ENCODE assay signal across 8 mouse cellular contexts in genomic region chr8:84200126-84200555, GRCm38 (mm10). TPM values are rescaled to one million over a fixed set of nuclear protein-coding genes. Genes with fewer than 3 reads are reported as not detected.
A peak's percentile ranks its signal among the peaks of the same experiment; 100 is the strongest.
DNase-seq lines count a peak whose midpoint lies in the region; ATAC-seq and TF ChIP-seq lines count a peak whose summit lies in the region.

No protein-coding gene starts in this region.

- no peak for TF ChIP-seq POLR2A in heart, adult 2 months (IDR thresholded peaks at IDR 0.05; ENCODE audit: insufficient read depth, low read depth, low read length)

- H3K36me3 ChIP-seq in heart, adult 2 months (ENCODE audit: control insufficient read depth, insufficient read depth, low read length): peaks cover 8% of the 10 kb centered on the region
- peaks cover 15% of the 10 kb centered on the region for H3K36me3 ChIP-seq in E14TG2a.4 (ENCODE audit: insufficient read depth, low read length)
- H3K36me3 ChIP-seq in forebrain, embryonic 15.5 days: no peaks in the 10 kb centered on the region
- peaks cover 3% of the 10 kb centered on the region; the same call in 1 of the 2 replicates for H3K36me3 ChIP-seq in limb, embryonic 15.5 days
- H3K36me3 ChIP-seq in stomach, embryonic 15.5 days: 0 out of 2 replicates have a peak, but pooled peaks cover 5% of the 10 kb centered on the region

- no peak for ATAC-seq in forebrain, embryonic 15.5 days (replicated peaks)
- ATAC-seq in limb, embryonic 15.5 days (ENCODE audit: insufficient number of reproducible peaks, low FRiP score, low TSS enrichment, low read depth): no peak
- no peak for ATAC-seq in stomach, embryonic 15.5 days (ENCODE audit: insufficient read depth, low FRiP score, low read depth)

- no peak for TF ChIP-seq EP300 in heart, adult 2 months (IDR thresholded peaks at IDR 0.05; ENCODE audit: insufficient read depth, low read depth, low read length)

- peak in 1 of 2 experiments; percentile 60 for DNase-seq in heart, adult 2 months
- DNase-seq in heart, adult 18-20 months: no peak
- DNase-seq in gastrocnemius, postnatal 4 days (ENCODE audit: low spot score in 2 of 2): no peak
- no peak for DNase-seq in right cerebral cortex, postnatal 36 days (ENCODE audit: low spot score in 2 of 2)

- H3K9me3 ChIP-seq in E14TG2a.4 (ENCODE audit: low read length): no peaks in the 10 kb centered on the region
- no peaks in the 10 kb centered on the region for H3K9me3 ChIP-seq in forebrain, embryonic 15.5 days
- no peaks in the 10 kb centered on the region for H3K9me3 ChIP-seq in limb, embryonic 15.5 days
- no peaks in the 10 kb centered on the region for H3K9me3 ChIP-seq in stomach, embryonic 15.5 days

- intact Hi-C loops in heart, adult 2 months (cut with DNase I): no loop called here

- no peaks in the 10 kb centered on the region for H3K27me3 ChIP-seq in heart, adult 2 months (ENCODE audit: control insufficient read depth, insufficient read depth, low read length)
- peaks cover 8% of the 10 kb centered on the region for H3K27me3 ChIP-seq in E14TG2a.4 (ENCODE audit: insufficient read depth, low read length)
- H3K27me3 ChIP-seq in forebrain, embryonic 15.5 days: no peaks in the 10 kb centered on the region
- no peaks in the 10 kb centered on the region for H3K27me3 ChIP-seq in limb, embryonic 15.5 days
- no peaks in the 10 kb centered on the region for H3K27me3 ChIP-seq in stomach, embryonic 15.5 days (replicated peaks)

- H3K4me2 ChIP-seq in forebrain, embryonic 15.5 days (replicated peaks): peak overlapping the region; percentile 70
- peak overlapping the region; percentile 93 for H3K4me2 ChIP-seq in limb, embryonic 15.5 days
- peak overlapping the region; percentile 91 for H3K4me2 ChIP-seq in stomach, embryonic 15.5 days

- WGBS in heart, adult 2 months: 25% methylated on average over 8 of the region's 8 CpGs
- 17% methylated on average over 8 of the region's 8 CpGs for WGBS in forebrain, embryonic 15.5 days
- 10% methylated on average over 8 of the region's 8 CpGs for WGBS in limb, embryonic 15.5 days
- WGBS in stomach, embryonic 15.5 days: 22% methylated on average over 8 of the region's 8 CpGs

- H3K9ac ChIP-seq in heart, adult 2 months (ENCODE audit: low read depth, low read length): peak overlapping the region; percentile 37
- peak overlapping the region; percentile 53; the same call in 1 of the 2 replicates for H3K9ac ChIP-seq in forebrain, embryonic 15.5 days (replicated peaks)
- peak overlapping the region; percentile 87; the same call in 1 of the 2 replicates for H3K9ac ChIP-seq in limb, embryonic 15.5 days
- peak overlapping the region; percentile 22; the same call in 1 of the 2 replicates for H3K9ac ChIP-seq in stomach, embryonic 15.5 days

- peak overlapping the region; percentile 94 for H3K4me3 ChIP-seq in heart, adult 2 months
- peak overlapping the region; percentile 87 for H3K4me3 ChIP-seq in E14TG2a.4 (replicated peaks; ENCODE audit: low read length)
- peak overlapping the region; percentile 44 for H3K4me3 ChIP-seq in forebrain, embryonic 15.5 days
- H3K4me3 ChIP-seq in limb, embryonic 15.5 days: peak overlapping the region; percentile 76
- H3K4me3 ChIP-seq in stomach, embryonic 15.5 days (replicated peaks): peak overlapping the region; percentile 76

- peaks cover 4% of the 10 kb centered on the region for H3K79me2 ChIP-seq in heart, adult 2 months (replicated peaks; ENCODE audit: control insufficient read depth, insufficient read depth, low read length)

- H3K4me1 ChIP-seq in heart, adult 2 months (ENCODE audit: control insufficient read depth, insufficient read depth, low read length): peaks cover 11% of the 10 kb centered on the region
- H3K4me1 ChIP-seq in E14TG2a.4 (replicated peaks; ENCODE audit: low read depth, low read length): peaks cover 72% of the 10 kb centered on the region
- peaks cover 55% of the 10 kb centered on the region for H3K4me1 ChIP-seq in forebrain, embryonic 15.5 days
- peaks cover 65% of the 10 kb centered on the region for H3K4me1 ChIP-seq in limb, embryonic 15.5 days
- H3K4me1 ChIP-seq in stomach, embryonic 15.5 days: peaks cover 50% of the 10 kb centered on the region

- peak overlapping the region; percentile 99 for H3K27ac ChIP-seq in heart, adult 2 months
- H3K27ac ChIP-seq in forebrain, embryonic 15.5 days (replicated peaks): peak overlapping the region; percentile 83
- peak overlapping the region; percentile 99 for H3K27ac ChIP-seq in limb, embryonic 15.5 days
- H3K27ac ChIP-seq in stomach, embryonic 15.5 days: peak overlapping the region; percentile 97

- TF ChIP-seq CTCF in heart, adult 2 months (IDR thresholded peaks at IDR 0.05): no peak
- no peak for TF ChIP-seq CTCF in E14TG2a.4 (conservative IDR thresholded peaks at IDR 0.05; ENCODE audit: low read length)

RNA-seq across cellular contexts. Expression of gene Nanos3, which starts 15.1 kb away (rescaled TPM):
- 1 to 10 TPM in 1 of 2 experiments, not detected in 1; 1.9 TPM for total RNA-seq in heart, adult 2 months (2021)
- polyA plus RNA-seq in heart, adult 2 months (2012; rRNA removed): 0.61 TPM in 1 of 2 replicates, not detected in the other
- total RNA-seq in heart, adult 18-20 months (2021): 1 to 10 TPM in 1 of 2 experiments, not detected in 1; 1.2 TPM
- polyA plus RNA-seq in forebrain, embryonic 15.5 days (2015; fragmentation: Nextera tagmentation; extraction: Ambion mirVana): 6.2 and 7.1 TPM in 2 replicates
- polyA plus RNA-seq in limb, embryonic 15.5 days (2015; fragmentation: Nextera tagmentation; extraction: Ambion mirVana): 1.8 and 3.0 TPM in 2 replicates
- 1.7 and 2.3 TPM in 2 replicates for polyA plus RNA-seq in stomach, embryonic 15.5 days (2015; fragmentation: Nextera tagmentation; extraction: Ambion mirVana)
- total RNA-seq in gastrocnemius, postnatal 4 days (2021): 1 to 10 TPM; 2.5 to 3.3 TPM

RNA-seq across cellular contexts. Expression of gene Zswim4, which starts 36.7 kb away (rescaled TPM):
- total RNA-seq in heart, adult 2 months (2021): 1 to 10 TPM; 6.8 to 8.2 TPM
- polyA plus RNA-seq in heart, adult 2 months (2012; rRNA removed): 7.6 and 10.4 TPM in 2 replicates
- total RNA-seq in heart, adult 18-20 months (2021): 1 to 10 TPM; 6.4 to 6.6 TPM
- polyA plus RNA-seq in forebrain, embryonic 15.5 days (2015; fragmentation: Nextera tagmentation; extraction: Ambion mirVana): 41.1 and 42.8 TPM in 2 replicates
- polyA plus RNA-seq in limb, embryonic 15.5 days (2015; fragmentation: Nextera tagmentation; extraction: Ambion mirVana): 13.5 and 15.1 TPM in 2 replicates
- polyA plus RNA-seq in stomach, embryonic 15.5 days (2015; fragmentation: Nextera tagmentation; extraction: Ambion mirVana): 8.9 and 9.7 TPM in 2 replicates
- 1 to 10 TPM; 9.5 to 9.8 TPM for total RNA-seq in gastrocnemius, postnatal 4 days (2021)

RNA-seq across cellular contexts. Expression of gene D8Ertd738e, which starts 49.4 kb away (rescaled TPM):
- total RNA-seq in heart, adult 2 months (2021): 100 to 1,000 TPM; 206 to 249 TPM
- polyA plus RNA-seq in heart, adult 2 months (2012; rRNA removed): 144 and 158 TPM in 2 replicates
- total RNA-seq in heart, adult 18-20 months (2021): 100 to 1,000 TPM; 213 to 219 TPM
- polyA plus RNA-seq in forebrain, embryonic 15.5 days (2015; fragmentation: Nextera tagmentation; extraction: Ambion mirVana): 233 and 252 TPM in 2 replicates
- 309 and 325 TPM in 2 replicates for polyA plus RNA-seq in limb, embryonic 15.5 days (2015; fragmentation: Nextera tagmentation; extraction: Ambion mirVana)
- 311 and 318 TPM in 2 replicates for polyA plus RNA-seq in stomach, embryonic 15.5 days (2015; fragmentation: Nextera tagmentation; extraction: Ambion mirVana)
- total RNA-seq in gastrocnemius, postnatal 4 days (2021): 100 to 1,000 TPM; 197 to 218 TPM

RNA-seq across cellular contexts. Expression of gene 4930432K21Rik, which starts 52.3 kb away (rescaled TPM):
- under 1 TPM; 0.26 to 0.30 TPM for total RNA-seq in heart, adult 2 months (2021)
- polyA plus RNA-seq in heart, adult 2 months (2012; rRNA removed): 0.29 and 0.55 TPM in 2 replicates
- under 1 TPM; 0.35 to 0.59 TPM for total RNA-seq in heart, adult 18-20 months (2021)
- polyA plus RNA-seq in forebrain, embryonic 15.5 days (2015; fragmentation: Nextera tagmentation; extraction: Ambion mirVana): 2.4 and 2.7 TPM in 2 replicates
- polyA plus RNA-seq in limb, embryonic 15.5 days (2015; fragmentation: Nextera tagmentation; extraction: Ambion mirVana): 1.1 and 1.3 TPM in 2 replicates
- 0.91 and 1.2 TPM in 2 replicates for polyA plus RNA-seq in stomach, embryonic 15.5 days (2015; fragmentation: Nextera tagmentation; extraction: Ambion mirVana)
- total RNA-seq in gastrocnemius, postnatal 4 days (2021): 1 to 10 TPM; 1.4 to 1.9 TPM

RNA-seq across cellular contexts. Expression of gene Cc2d1a, which starts 52.4 kb away (rescaled TPM):
- total RNA-seq in heart, adult 2 months (2021): 10 to 100 TPM; 10.6 to 11.9 TPM
- polyA plus RNA-seq in heart, adult 2 months (2012; rRNA removed): 10.2 and 11.2 TPM in 2 replicates
- 10 to 100 TPM; 10.9 to 13.0 TPM for total RNA-seq in heart, adult 18-20 months (2021)
- 32.4 and 34.8 TPM in 2 replicates for polyA plus RNA-seq in forebrain, embryonic 15.5 days (2015; fragmentation: Nextera tagmentation; extraction: Ambion mirVana)
- polyA plus RNA-seq in limb, embryonic 15.5 days (2015; fragmentation: Nextera tagmentation; extraction: Ambion mirVana): 28.5 and 29.2 TPM in 2 replicates
- 22.2 and 22.7 TPM in 2 replicates for polyA plus RNA-seq in stomach, embryonic 15.5 days (2015; fragmentation: Nextera tagmentation; extraction: Ambion mirVana)
- total RNA-seq in gastrocnemius, postnatal 4 days (2021): 10 to 100 TPM; 18.2 to 21.8 TPM

Comparison
In these comparisons a context has a peak if more than half of its experiments do, and no peak if none do; other contexts are left out.
1. H3K4me3 ChIP-seq: peak in every context shown above with its lines; median percentile 94 in heart, adult 2 months; 87 in E14TG2a.4; 76 in limb, embryonic 15.5 days; 76 in stomach, embryonic 15.5 days; 44 in forebrain, embryonic 15.5 days.
2. H3K9ac ChIP-seq: peak in every context shown above with its lines; median percentile 87 in limb, embryonic 15.5 days; 53 in forebrain, embryonic 15.5 days; 37 in heart, adult 2 months; 22 in stomach, embryonic 15.5 days.